Mouse (Mus musculus) midbrain, postnatal 0 days (tissue): Measurements from ENCODE around the gene Nfkbil1. TPM values are rescaled to one million over a fixed set of nuclear protein-coding genes. Genes with fewer than 3 reads are reported as not detected.

ENCODE experiments used
- ATAC-seq: fragments of 200-750 bp; cut with Nextera tagmentation; 2 replicates; pipeline ENCODE4 v1.8.0; 2017; ENCODE audit warnings: moderate number of reproducible peaks, mild to moderate bottlenecking, moderate TSS enrichment, moderate library complexity; ENCODE audit not compliant: low FRiP score
- DNase-seq: peaks from one replicate; pipeline ENCODE4 v3.0.0-alpha.2; 2015; ENCODE audit warnings: low spot score
- H3K27ac ChIP-seq: fragments of 300-500 bp; sonication (generic); 2 replicates; pipeline ENCODE4 v1.5.1; 2014; ENCODE audit warnings: low read depth, mild to moderate bottlenecking, low read length, mixed read lengths
- H3K27me3 ChIP-seq: fragments of 300-500 bp; sonication (generic); 2 replicates; pipeline ENCODE4 v1.6.1; 2014; ENCODE audit warnings: low read length, control low read depth, mixed read lengths; ENCODE audit not compliant: insufficient read depth
- H3K36me3 ChIP-seq: fragments of 300-500 bp; sonication (generic); 2 replicates; pipeline ENCODE4 v1.6.1; 2014; ENCODE audit warnings: low read length, control low read depth, mixed read lengths; ENCODE audit not compliant: insufficient read depth
- H3K4me1 ChIP-seq: fragments of 300-500 bp; sonication (generic); 2 replicates; pipeline ENCODE4 v1.6.1; 2014; ENCODE audit warnings: mild to moderate bottlenecking, control low read depth, antibody characterized with exemption, low read length, mixed read lengths; ENCODE audit not compliant: insufficient read depth
- H3K4me2 ChIP-seq: fragments of 300-500 bp; sonication (generic); 2 replicates; pipeline ENCODE4 v1.6.1; 2014; ENCODE audit warnings: low read depth, mild to moderate bottlenecking, low read length, mixed read lengths; ENCODE audit not compliant: poor library complexity, severe bottlenecking
- H3K4me3 ChIP-seq: fragments of 300-500 bp; sonication (generic); 2 replicates; pipeline ENCODE4 v1.5.1; 2014; ENCODE audit warnings: low read depth, mild to moderate bottlenecking, low read length, moderate library complexity
- H3K9ac ChIP-seq: fragments of 300-500 bp; sonication (generic); replicated peaks from 2 replicates; pipeline ENCODE4 v1.6.1; 2014; ENCODE audit warnings: mild to moderate bottlenecking, low read length, moderate library complexity, mixed read lengths; ENCODE audit not compliant: poor library complexity, severe bottlenecking
- H3K9me3 ChIP-seq: fragments of 300-500 bp; sonication (generic); 2 replicates; pipeline ENCODE4 v1.6.1; 2016; ENCODE audit warnings: low read length, control low read depth
- CTCF ChIP-seq: IDR thresholded peaks from 2 replicates; pipeline ENCODE4 v1.5.1; 2016; ENCODE audit warnings: antibody characterized with exemption, mild to moderate bottlenecking
- WGBS: fragments of 180-500 bp; shearing (Covaris S2); extraction: QIAGEN DNeasy Blood & Tissue Kit; methylation state at CpG from one replicate; pipeline ENCODE4 v1.1.7; 2014; 5-methylcytosine and 5-hydroxymethylcytosine counted together
- polyA plus RNA-seq: library from polyadenylated mRNA; unstranded; fragments of >200 nt; fragmentation: Nextera tagmentation; extraction: Ambion mirVana; gene quantifications from 2 replicates; pipeline ENCODE4 v1.2.1, GENCODE M21; 2015
- total RNA-seq: library from RNA; depleted of rRNA; stranded (reverse); fragments of >200 nt; gene quantifications from 2 replicates; pipeline ENCODE4 v1.2.3, GENCODE M21; 2014

The Nfkbil1 gene
- total and polyA plus RNA-seq, 2 experiments from 2014 or later, result 12.3 to 18.5 TPM

- TF ChIP-seq CTCF, result peak; percentile 57
- H3K27me3 ChIP-seq, result no peaks in the 10 kb centered on the region
- WGBS, result under 1% methylated on average over 55 of the region's 55 CpGs
Observed at GRCm38 (mm10) chr17:35242015-35242941, 6.7 kb upstream of the Nfkbil1 start.

GRCm38 (mm10) chr17:35241305-35242014 is 5.9 kb upstream of the Nfkbil1 start, which contains the start of gene Ddx39b:
Ddx39b (plus strand) TSS chr17:35241746.
- peak within 1 kb of the TSS; percentile 97 for H3K9ac ChIP-seq
- H3K4me1 ChIP-seq, result peaks cover 11% of the 10 kb centered on the region; the same call in 1 of the 2 replicates
- peak within 1 kb of the TSS; percentile 99 for H3K27ac ChIP-seq

More at GRCm38 (mm10) chr17:35242015-35242941, 6.7 kb upstream of the Nfkbil1 start:
- H3K9ac ChIP-seq, result peak overlapping the region; percentile 97
- ATAC-seq (peak; percentile 60), DNase-seq (peak; percentile 88)
- H3K4me1 ChIP-seq, result peaks cover 11% of the 10 kb centered on the region; the same call in 1 of the 2 replicates
- H3K9me3 ChIP-seq, result no peaks in the 10 kb centered on the region
- peak overlapping the region; percentile 82 for H3K4me3 ChIP-seq
- H3K27ac ChIP-seq, result peak overlapping the region; percentile 99
- peak overlapping the region; percentile 73 for H3K4me2 ChIP-seq
- H3K36me3 ChIP-seq, result peaks cover 36% of the 10 kb centered on the region

DNA sequence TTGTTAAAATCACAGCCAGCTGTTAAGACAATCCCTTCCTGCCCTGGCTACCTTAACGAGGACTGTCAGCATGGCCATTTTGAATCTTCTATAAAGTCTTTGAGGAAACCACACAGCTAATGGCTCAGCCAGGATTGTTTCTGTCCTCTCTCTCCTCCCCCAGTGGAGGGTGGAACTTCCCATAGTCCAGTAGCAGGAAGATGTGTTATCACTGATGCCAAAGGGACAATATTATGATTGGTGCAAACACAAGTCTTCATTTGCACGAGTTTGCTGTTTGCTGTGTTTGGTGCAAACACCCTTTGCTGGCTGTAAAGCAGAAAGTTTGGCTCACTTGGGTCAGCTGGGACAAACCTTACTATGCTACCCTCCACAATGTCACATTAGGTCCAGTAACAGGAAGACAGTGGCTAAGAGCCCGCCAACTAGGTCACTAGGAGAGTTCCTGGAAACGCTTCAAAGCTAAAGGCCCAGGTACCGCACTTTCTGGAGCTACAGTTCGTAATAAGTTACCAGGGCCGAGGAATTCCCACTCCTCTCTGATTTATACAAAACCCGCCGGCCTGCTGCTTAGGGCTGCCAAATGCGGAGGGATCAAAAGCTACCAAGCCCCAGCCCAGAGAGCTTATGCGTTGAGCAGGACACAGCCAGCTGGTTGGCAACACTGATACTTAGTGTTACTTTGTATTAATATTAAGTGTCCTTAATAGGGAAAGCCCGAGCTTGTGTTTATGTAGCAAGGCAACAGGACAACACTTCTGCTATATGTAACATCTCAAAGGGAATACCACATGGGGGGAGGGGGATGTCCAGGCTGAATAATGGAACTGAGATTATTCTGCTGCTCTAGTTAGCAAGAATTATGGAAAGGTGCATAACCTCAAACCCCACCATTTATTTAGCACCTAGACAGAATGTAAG is 5.1 kb upstream of the Nfkbil1 start:
- peak; percentile 42 for DNase-seq
- Histone ChIP-seq H3K4me3 (peak overlapping the region; percentile 82), H3K27ac (peak overlapping the region; percentile 99), H3K4me1 (peaks cover 11% of the 10 kb centered on the region; the same call in 1 of the 2 replicates), H3K4me2 (peak overlapping the region; percentile 52), H3K27me3 (no peaks in the 10 kb centered on the region), H3K36me3 (peaks cover 20% of the 10 kb centered on the region), H3K9ac (peak overlapping the region; percentile 97), H3K9me3 (no peaks in the 10 kb centered on the region)
- 18% methylated on average over 12 of the region's 12 CpGs for WGBS
- no peak for TF ChIP-seq CTCF
- ATAC-seq, result 0 out of 2 replicates have a peak, but pooled peaks have one; percentile 1

More at GRCm38 (mm10) chr17:35241305-35242014, 5.9 kb upstream of the Nfkbil1 start, which contains the start of gene Ddx39b:
- Histone ChIP-seq H3K27me3 (no peaks in the 10 kb centered on the region), H3K4me3 (peak within 1 kb of the TSS; percentile 82), H3K9me3 (no peaks in the 10 kb centered on the region), H3K4me2 (peak within 1 kb of the TSS; percentile 73), H3K36me3 (peaks cover 28% of the 10 kb centered on the region)
- WGBS, result under 1% methylated on average over 63 of the region's 69 CpGs
- peak; percentile 90 for ATAC-seq
- peak; percentile 38; the same call in 1 of the 2 replicates for TF ChIP-seq CTCF
- peak; percentile 98 for DNase-seq

DNA sequence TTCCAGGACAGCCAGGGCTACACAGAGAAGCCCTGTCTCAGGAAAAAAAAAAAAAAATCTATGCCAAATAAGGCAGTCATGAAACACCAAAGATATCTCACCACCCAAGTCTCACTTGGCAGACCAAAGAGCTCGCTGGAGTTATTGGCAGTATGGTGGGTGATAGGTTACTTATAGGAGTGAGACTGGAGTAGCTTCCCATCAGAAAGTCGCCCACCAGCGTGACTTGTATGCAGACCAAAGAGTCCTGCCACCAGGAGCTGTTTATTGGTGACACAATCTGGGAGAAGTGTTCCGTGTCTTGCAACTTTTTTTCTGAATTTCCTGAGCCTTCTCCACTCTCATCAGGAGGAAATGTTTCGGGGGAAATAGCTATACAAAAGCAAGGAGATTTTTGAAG is 4.1 kb upstream of the Nfkbil1 start:
- H3K4me3 ChIP-seq, result no peak overlapping the region
- H3K36me3 ChIP-seq, result peaks cover 12% of the 10 kb centered on the region
- no peak for TF ChIP-seq CTCF
- H3K9me3 ChIP-seq, result no peaks in the 10 kb centered on the region
- 85% methylated on average over 5 of the region's 5 CpGs for whole genome bisulfite sequencing
- ATAC-seq, result no peak
- peaks cover 15% of the 10 kb centered on the region; the same call in 1 of the 2 replicates for H3K4me1 ChIP-seq
- no peak overlapping the region for H3K4me2 ChIP-seq
- H3K9ac ChIP-seq, result no peak overlapping the region
- no peak for DNase-seq
- H3K27me3 ChIP-seq, result no peaks in the 10 kb centered on the region
- no peak overlapping the region for H3K27ac ChIP-seq

DNA sequence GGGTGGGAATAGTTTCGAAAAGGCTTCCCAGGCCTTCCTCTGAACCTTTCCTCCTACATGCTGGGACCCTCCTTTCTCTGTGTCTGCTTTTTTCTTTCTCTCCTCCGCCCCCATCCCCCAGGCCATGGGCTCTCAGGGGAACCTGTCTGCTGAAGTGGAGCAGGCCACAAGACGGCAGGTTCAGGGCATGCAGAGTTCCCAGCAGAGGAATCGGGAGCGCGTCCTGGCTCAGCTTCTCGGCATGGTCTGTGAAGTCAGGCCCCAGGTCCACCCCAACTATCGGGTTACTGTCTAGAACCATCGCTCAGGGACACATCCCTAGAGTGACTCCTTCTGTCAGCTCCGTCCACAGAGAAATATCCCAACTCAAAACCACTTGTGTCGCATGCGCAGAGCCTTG is 1.9 kb upstream of the Nfkbil1 start:
- Histone ChIP-seq H3K36me3 (0 out of 2 replicates have a peak, but pooled peaks cover 14% of the 10 kb centered on the region), H3K9ac (peak overlapping the region; percentile 66; the same call in 1 of the 2 replicates), H3K27me3 (no peaks in the 10 kb centered on the region), H3K4me2 (peak overlapping the region; percentile 89), H3K27ac (no peak overlapping the region), H3K4me1 (peaks cover 5% of the 10 kb centered on the region; the same call in 1 of the 2 replicates), H3K9me3 (no peaks in the 10 kb centered on the region), H3K4me3 (peak overlapping the region; percentile 42)
- 88% methylated on average over 12 of the region's 12 CpGs for WGBS
- no peak for DNase-seq
- TF ChIP-seq CTCF, result no peak
- ATAC-seq, result no peak
